Mouse (Mus musculus) adipocyte (in vitro differentiated cells): Measurements from ENCODE around the gene Trappc3.
"Not testable (repeated sequence)": the region's sequence is repeated elsewhere in the genome, so short reads cannot be mapped to it uniquely, and the experiment has no call there.

Experiments
- DNase-seq: peaks from one replicate; pipeline ENCODE4 v3.0.0-alpha.2; 2016; ENCODE audit warnings: low spot score

Trappc3 gene

GRCm38 (mm10) chr4:126262119-126262807 is at the start of gene Trappc3:
Trappc3 (plus strand) TSS chr4:126262325.
- DNase-seq = peak; percentile 98

- peak; percentile 83 for DNase-seq
These were observed 44.4 kb upstream of the Trappc3 start for GRCm38 (mm10) chr4:126217771-126218170.

- not testable (repeated sequence) for DNase-seq
These were observed 42.6 kb upstream of the Trappc3 start for GRCm38 (mm10) chr4:126219540-126219939.

- no peak for DNase-seq
These were observed 42.1 kb upstream of the Trappc3 start for GRCm38 (mm10) chr4:126220045-126220444.

- no peak for DNase-seq
These were observed 39.5 kb upstream of the Trappc3 start for GRCm38 (mm10) chr4:126222631-126223030.

GRCm38 (mm10) chr4:126226640-126227039 is 35.5 kb upstream of the Trappc3 start:
- DNase-seq = no peak

- DNase-seq = peak; percentile 98
These were observed 34.9 kb upstream of the Trappc3 start for GRCm38 (mm10) chr4:126227077-126227761.

- DNase-seq = peak; percentile 21
These were observed 34.0 kb upstream of the Trappc3 start for GRCm38 (mm10) chr4:126228144-126228543.

GRCm38 (mm10) chr4:126229900-126230299 is 32.2 kb upstream of the Trappc3 start:
- DNase-seq = no peak

GRCm38 (mm10) chr4:126233676-126234308 is 28.3 kb upstream of the Trappc3 start:
- DNase-seq = no peak

GRCm38 (mm10) chr4:126234496-126235175 is 27.5 kb upstream of the Trappc3 start:
- no peak for DNase-seq

GRCm38 (mm10) chr4:126235191-126235590 is 26.9 kb upstream of the Trappc3 start:
- DNase-seq = no peak

- no peak for DNase-seq
These were observed 25.5 kb upstream of the Trappc3 start for GRCm38 (mm10) chr4:126236467-126237280.

- DNase-seq = no peak
These were observed 24.3 kb upstream of the Trappc3 start for GRCm38 (mm10) chr4:126237721-126238242.

GRCm38 (mm10) chr4:126239862-126240475 is 22.2 kb upstream of the Trappc3 start:
- DNase-seq = no peak

GRCm38 (mm10) chr4:126241956-126242355 is 20.2 kb upstream of the Trappc3 start:
- DNase-seq = no peak

GRCm38 (mm10) chr4:126242510-126242909 is 19.6 kb upstream of the Trappc3 start:
- no peak for DNase-seq

- no peak for DNase-seq
These were observed 15.8 kb upstream of the Trappc3 start for GRCm38 (mm10) chr4:126246202-126246889.

GRCm38 (mm10) chr4:126248261-126248868 is 13.8 kb upstream of the Trappc3 start:
- DNase-seq = peak; percentile 22

- DNase-seq = no peak
These were observed 11.5 kb upstream of the Trappc3 start for GRCm38 (mm10) chr4:126250659-126251058.
